Mouse (Mus musculus): ENCODE results near the gene St6galnac3.

- TF ChIP-seq CTCF (IDR thresholded peaks at IDR 0.05; ENCODE audit: low read depth), result no peak
- TF ChIP-seq EP300 (optimal IDR thresholded peaks at IDR 0.05), result no peak
These were observed 60.3 kb downstream of the St6galnac3 start for GRCm38 (mm10) chr3:153664696-153665095.
